Mouse (Mus musculus) liver, embryonic 14 days (tissue): ENCODE data around the gene Otos. TPM values are rescaled to one million over a fixed set of nuclear protein-coding genes. Genes with fewer than 3 reads are reported as not detected.

Source experiments
- polyA plus RNA-seq: library from polyadenylated mRNA; depleted of rRNA; stranded (reverse); fragments of >200 nt; gene quantifications from 2 replicates; pipeline ENCODE4 v1.2.3, GENCODE M21; 2012; rRNA removed

Gene Otos
- polyA plus RNA-seq = 0.12 and 0.17 TPM in 2 replicates

GRCm38 (mm10) chr1:92648673-92649072 is at the start of gene Otos:
Gene Otos (minus strand): TSS chr1:92648841.

GRCm38 (mm10) chr1:92641514-92642272 is 6.9 kb downstream of the Otos start, which contains the start of gene Cops9:
Gene Cops9 (minus strand): TSS chr1:92641985.

GRCm38 (mm10) chr1:92617488-92617887 is 31.2 kb downstream of the Otos start, which contains the start of gene Olfr12:
Gene Olfr12 (plus strand): TSS chr1:92617788.

GRCm38 (mm10) chr1:92605482-92605881 is 43.2 kb downstream of the Otos start, which contains the start of gene Olfr1410:
Gene Olfr1410 (plus strand): TSS chr1:92605782.

Other genes with a start within 250 kb of the Otos start
- 40.9 and 48.8 TPM in 2 replicates for gene Ndufa10, start 175.0 kb downstream of the Otos start, polyA plus RNA-seq
- gene Olfr1416, start 163.7 kb downstream of the Otos start, polyA plus RNA-seq = not detected in 2 replicates
- gene Olfr1415, start 152.7 kb downstream of the Otos start, polyA plus RNA-seq = not detected in 2 replicates
- not detected in 2 replicates for gene Olfr1414, start 130.2 kb downstream of the Otos start, polyA plus RNA-seq
- gene Olfr1413, start 77.5 kb downstream of the Otos start, polyA plus RNA-seq = not detected in 2 replicates
- gene Olfr1412, start 63.1 kb downstream of the Otos start, polyA plus RNA-seq = not detected in 2 replicates
- not detected in 2 replicates for gene Olfr1411, start 54.4 kb downstream of the Otos start, polyA plus RNA-seq
- not detected in 2 replicates for gene Olfr1410, start 43.1 kb downstream of the Otos start, polyA plus RNA-seq
- not detected in 2 replicates for gene Olfr12, start 31.1 kb downstream of the Otos start, polyA plus RNA-seq
- 98.1 and 109 TPM in 2 replicates for gene Cops9, start 6.9 kb downstream of the Otos start, polyA plus RNA-seq
- 1.5 and 1.6 TPM in 2 replicates for gene Gpc1, start 182.8 kb upstream of the Otos start, polyA plus RNA-seq